Mouse (Mus musculus) cerebellum, postnatal 10 days (tissue): ENCODE results near the gene Elf5.

ENCODE experiments used
- DNase-seq, 2 experiments: peaks; one replicate each; pipeline ENCODE4 v3.0.0; 2021; ENCODE audit warnings: mixed read lengths in 2 of 2

Gene Elf5

GRCm38 (mm10) chr2:103411348-103411747 is at the start of gene Elf5:
TSS of gene Elf5 (plus strand) at chr2:103411688.
- no peak for DNase-seq

GRCm38 (mm10) chr2:103372541-103372940 is 38.9 kb upstream of the Elf5 start:
- no peak for DNase-seq

GRCm38 (mm10) chr2:103379502-103380160 is 31.9 kb upstream of the Elf5 start:
- DNase-seq: peak; percentile 11

DNA sequence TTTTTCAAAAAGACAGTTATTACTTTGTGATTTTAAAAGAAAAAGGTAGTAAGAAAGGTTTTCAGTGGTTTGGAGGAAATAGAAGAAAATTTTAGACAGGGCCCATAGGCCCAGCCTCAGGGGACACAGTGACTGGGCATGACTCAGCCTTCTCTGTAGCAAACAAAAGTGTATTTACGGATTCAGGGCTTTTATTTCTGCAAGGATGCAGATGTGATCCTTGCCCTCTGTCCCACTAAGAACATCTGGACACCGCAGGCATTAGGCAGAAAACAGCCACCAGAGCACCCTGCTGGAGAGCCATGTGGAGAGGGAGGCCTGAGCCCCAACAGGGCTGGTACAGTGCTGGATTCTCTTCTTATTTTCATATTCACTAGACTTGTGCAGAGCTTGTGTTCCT is 29.3 kb upstream of the Elf5 start:
- no peak for DNase-seq

GRCm38 (mm10) chr2:103387881-103388280 is 23.6 kb upstream of the Elf5 start:
- DNase-seq: no peak

DNA sequence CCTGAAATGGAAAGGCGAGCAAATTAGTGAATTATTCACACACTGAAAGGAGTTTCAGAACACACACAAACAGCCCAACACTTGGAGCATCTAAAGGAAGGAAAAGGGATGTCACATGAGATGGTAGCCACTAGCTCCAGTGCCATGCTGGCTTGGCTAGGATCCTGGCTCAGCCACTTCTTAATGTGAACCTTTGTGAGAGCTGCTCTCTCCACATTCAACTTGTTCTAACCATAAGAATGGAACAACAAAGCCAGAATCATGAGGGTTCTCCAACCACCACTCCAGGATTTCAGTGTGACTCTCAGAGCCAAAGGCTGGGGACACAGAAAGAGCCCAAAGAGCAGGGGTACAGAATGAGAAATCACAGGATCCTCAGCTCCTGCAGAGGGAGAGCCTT is 23.2 kb upstream of the Elf5 start:
- DNase-seq: peak in 1 of 2 experiments; percentile 11

DNA sequence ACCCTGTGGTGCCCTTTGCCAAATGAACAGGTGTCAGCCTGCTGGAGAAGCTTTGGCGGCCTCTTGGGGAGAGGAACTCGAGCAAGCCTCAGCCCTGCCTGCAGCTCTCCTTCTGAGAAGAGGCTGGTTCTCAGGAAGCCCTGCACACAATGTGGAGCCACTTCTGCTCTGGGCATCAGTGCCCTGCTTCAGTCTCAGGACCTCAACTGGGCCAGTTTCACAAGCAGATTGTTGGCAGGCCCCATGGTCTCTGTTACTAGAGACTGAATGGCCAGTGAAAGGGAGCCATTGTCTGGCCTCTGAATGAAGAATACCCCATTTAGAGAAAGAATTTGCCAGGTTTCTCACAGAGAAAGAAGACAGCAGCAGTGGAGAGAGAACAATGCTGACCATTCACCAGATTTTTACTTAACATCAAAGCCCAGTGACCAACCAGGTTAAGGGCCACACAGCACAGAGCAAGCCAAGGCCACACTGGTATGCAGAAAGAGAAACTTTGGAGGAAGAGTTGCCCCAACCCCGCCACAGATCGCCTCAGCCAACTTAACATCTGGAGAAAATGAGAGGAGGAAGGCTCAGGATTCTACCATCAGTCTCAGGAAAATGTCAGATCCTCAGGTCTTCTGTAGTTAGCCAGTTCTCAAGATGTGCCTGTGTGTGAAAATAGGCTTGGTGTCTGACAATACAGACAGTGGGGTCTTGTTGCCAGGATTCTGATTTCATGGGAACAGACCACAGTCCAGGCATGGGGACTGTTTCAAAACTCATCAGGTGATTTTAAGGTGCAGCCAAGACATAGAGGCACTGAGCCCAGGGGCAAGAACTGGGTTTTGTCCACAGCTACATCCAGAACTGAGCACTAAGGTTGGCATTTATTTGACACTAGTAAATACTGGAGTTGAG is 21.2 kb upstream of the Elf5 start:
- DNase-seq: peak; percentile 51 to 63

DNA sequence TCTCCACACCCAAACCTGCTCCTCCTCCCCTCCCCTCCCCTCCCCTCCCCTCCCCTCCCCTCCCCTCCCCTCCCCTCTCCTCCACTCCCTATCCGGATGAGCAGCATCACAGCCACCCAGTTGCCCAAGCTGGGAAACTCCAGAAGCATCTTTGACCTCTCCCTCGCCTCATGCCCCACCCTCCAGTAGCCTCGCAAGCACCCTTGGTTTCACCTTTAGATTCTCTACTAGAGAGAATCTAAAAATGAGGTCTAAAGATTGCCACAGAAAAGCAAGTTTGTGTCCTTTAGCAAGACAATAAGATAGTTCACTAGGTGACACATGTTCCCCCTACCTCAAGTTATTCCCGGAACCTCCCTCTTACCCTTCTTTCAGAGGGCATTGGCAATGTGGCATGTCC is 19.9 kb upstream of the Elf5 start:
- no peak for DNase-seq

- DNase-seq: no peak
Observed at GRCm38 (mm10) chr2:103398110-103398509, 13.4 kb upstream of the Elf5 start.

DNA sequence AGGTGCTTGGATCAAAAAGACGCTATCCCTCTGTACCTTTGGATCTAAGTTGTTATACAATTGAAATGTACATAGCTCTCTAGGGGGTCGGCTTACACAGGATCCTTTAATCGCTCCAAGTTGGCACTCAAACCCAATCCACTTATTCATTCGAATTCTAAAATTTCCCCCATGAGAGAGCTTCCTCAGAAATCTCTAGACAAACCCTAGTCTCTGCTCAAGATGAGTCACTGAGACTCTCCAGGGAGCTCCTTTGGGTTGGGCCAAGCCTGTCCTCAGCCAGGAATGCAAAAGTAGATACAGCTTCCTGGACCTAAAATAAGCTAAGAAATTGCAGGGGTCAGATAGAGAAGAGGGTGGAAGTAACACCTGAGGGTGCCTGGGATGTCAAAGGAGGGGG is 10.8 kb upstream of the Elf5 start:
- no peak for DNase-seq

GRCm38 (mm10) chr2:103406239-103406638 is 5.2 kb upstream of the Elf5 start:
- DNase-seq: no peak

DNA sequence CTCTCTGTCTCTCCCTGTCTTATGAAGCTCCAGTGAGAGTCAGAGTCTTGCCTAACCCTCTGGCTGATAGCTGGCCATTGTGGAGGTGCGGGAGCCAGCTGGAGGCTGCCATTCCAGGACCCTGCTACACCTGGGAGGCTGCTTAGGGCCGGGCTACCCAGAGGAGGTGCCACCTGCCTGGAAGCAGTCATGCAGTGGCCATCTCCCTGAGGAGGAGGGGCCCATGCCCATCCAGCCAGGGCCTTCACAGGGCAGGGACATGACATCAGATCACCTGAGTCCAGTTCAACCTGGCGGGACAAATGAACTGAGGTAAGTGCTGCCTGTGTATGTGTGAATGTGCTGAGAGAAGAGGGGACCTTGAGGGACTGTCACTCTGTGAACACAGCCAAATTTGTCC is 328 bp downstream of the Elf5 start:
- no peak for DNase-seq

DNA sequence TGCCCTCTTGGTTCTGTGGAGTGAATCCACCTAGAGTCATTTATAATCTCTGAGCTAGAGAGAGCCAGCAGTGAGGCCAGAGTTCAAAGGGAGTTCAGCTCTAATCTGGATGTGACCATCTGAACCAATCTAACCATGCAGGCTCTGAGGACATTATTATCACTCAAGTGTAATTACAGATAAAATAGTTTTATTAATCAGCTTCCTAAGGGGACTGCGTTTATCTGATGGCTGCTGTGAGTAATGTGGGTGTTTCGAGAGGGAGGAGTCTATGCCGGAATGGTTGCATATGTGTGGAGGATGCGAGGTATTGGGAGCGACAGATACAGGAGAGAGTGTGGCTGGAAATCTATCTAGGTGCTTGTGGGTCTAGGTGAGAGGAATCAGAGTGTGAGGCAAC is 1.9 kb downstream of the Elf5 start:
- DNase-seq: no peak

DNA sequence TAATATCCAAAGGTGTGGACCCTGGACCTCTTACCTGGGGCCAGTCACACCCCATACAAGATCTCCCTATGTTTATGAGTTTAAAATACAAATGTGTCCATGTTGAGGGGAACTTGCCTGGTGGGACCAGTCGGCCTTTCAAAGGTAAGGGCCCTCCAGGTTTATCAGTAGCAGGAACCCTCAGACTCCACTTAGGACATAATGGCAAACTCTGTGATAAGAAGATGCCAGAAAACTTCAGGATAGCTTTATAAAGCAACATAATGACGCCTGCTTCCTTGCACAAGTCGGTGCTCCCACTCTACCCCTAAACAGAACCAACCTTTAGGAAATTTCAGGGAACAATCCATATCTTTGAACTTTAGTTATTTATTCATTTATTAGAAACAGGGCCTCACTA is 4.3 kb downstream of the Elf5 start:
- DNase-seq: no peak

- peak in 1 of 2 experiments; percentile 21 for DNase-seq
Observed at GRCm38 (mm10) chr2:103420650-103421507, 9.4 kb downstream of the Elf5 start.

DNA sequence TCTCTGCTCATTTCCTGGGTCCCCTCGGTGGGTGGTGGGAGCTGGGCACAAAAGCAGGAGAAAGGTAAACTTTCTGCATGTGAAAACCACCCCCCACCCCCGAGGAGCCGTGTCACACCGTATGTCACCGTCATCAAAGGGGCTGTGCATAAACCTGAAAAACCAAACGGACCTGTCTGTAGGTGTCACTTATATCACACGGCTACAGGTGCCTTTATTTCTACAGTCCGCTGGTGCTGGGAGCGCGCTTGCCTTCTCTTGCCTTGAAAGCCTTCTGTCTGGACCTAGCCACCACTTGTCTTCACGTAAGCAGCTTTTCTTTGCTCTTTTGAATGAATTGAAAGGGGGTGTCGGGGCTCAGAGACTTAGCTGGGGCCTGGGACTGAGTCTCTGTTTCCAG is 12.4 kb downstream of the Elf5 start:
- no peak for DNase-seq

GRCm38 (mm10) chr2:103424349-103425026 is 13.0 kb downstream of the Elf5 start:
- peak; percentile 79 to 82 for DNase-seq

DNA sequence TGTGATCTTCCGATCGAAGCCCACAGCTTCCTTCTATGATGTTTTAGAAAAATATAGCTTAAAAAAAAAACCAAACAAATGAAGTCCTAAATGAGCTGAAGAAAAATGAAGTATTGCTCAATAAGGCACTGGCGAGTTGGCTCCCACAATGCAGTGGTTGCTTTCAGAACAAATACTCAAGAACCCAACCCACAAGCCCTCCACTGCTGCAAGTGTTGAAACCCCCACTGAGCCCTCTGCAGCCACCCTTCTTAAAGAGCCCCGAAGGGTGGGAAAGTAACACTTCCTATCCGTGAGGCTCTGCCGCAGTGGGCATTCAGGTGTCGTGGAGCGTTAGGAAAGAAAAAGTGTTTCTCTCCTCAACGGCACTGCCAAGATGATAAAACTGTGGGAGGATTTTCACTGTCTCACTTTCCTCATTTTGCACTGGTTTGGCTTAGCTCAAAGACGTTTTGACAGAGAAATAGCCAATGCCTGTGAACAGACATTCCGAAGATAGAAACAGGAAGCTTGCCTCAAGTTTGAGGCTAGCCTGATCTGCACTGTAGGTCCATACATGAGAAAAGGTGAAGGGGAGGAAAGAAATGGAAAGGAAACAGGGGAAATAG is 14.1 kb downstream of the Elf5 start:
- no peak for DNase-seq

DNA sequence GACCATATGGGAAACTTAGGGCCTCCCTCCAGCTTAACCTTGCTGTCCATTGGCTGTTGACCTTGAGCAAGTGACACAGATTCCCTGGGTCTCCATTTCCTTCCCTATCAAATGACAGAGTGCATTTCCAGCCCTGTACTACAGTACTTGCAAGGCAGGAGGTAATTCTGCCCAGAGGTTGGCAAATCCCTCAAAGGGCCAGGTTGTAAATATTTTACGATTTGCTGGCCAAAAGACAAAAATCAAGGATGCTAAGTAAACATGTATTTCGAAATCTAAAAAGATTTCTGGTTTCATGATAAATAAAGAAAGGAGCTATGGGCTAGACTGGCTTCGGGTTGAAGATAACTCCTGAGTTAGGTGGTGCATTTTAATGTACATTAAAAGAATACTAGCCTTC is 16.9 kb downstream of the Elf5 start:
- no peak for DNase-seq

- no peak for DNase-seq
Observed at GRCm38 (mm10) chr2:103430712-103431111, 19.2 kb downstream of the Elf5 start.

- no peak for DNase-seq
Observed at GRCm38 (mm10) chr2:103432695-103433275, 21.3 kb downstream of the Elf5 start.

DNA sequence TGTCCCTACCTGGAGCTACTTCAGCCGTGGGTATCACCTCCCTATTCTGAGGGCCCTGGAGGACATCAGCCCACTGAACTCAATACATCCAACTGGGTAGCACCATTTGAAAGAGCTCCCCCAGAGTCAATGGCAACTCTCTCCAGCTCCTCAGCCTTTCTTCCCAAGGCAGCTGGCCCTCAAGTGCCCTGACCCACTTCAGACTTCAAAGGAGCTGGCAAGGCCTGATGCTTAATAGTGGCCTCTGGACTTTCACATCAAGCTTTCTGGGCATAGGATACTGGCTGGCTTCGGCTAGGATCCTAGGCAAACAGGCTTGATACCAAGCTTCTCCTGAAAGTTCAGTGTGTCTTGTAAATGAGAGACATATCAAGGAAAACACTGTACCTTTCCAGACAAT is 23.6 kb downstream of the Elf5 start:
- no peak for DNase-seq
